Mouse (Mus musculus): Measurements from ENCODE around the gene 1700024P04Rik. TPM values are rescaled to one million over a fixed set of nuclear protein-coding genes. Genes with fewer than 3 reads are reported as not detected.
"Not testable (repeated sequence)": the region's sequence is repeated elsewhere in the genome, so short reads cannot be mapped to it uniquely, and the experiment has no call there.

The 1700024P04Rik gene
- not detected for total RNA-seq (2021)
- long read RNA-seq, experiment 1 = 0 reads
- long read RNA-seq, experiment 2 = 0 reads

DNA sequence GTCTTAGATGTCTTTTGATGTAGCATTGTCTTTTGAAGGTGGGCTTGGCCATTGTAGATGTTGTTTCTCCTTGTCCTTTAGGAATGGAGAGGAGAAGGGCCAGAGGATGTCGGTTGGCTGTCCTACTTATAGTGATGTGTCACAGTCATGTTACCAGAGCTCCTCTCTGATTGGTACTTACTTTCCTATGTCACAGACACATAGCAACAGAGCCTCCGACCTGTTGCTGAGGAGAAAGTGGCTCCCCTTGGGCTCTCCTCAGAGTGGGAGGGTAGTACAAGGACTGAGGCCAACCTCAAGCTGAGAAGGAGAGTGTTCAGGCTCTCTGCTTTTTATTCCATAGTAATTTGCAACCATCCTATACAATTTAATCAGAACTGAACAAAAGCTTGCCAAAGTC is at the start of gene 1700024P04Rik:
Gene 1700024P04Rik (minus strand): TSS at position 101 of the 400 bp plus-strand sequence.
- no peak for DNase-seq (ENCODE audit: low spot score in 2 of 2)

DNA sequence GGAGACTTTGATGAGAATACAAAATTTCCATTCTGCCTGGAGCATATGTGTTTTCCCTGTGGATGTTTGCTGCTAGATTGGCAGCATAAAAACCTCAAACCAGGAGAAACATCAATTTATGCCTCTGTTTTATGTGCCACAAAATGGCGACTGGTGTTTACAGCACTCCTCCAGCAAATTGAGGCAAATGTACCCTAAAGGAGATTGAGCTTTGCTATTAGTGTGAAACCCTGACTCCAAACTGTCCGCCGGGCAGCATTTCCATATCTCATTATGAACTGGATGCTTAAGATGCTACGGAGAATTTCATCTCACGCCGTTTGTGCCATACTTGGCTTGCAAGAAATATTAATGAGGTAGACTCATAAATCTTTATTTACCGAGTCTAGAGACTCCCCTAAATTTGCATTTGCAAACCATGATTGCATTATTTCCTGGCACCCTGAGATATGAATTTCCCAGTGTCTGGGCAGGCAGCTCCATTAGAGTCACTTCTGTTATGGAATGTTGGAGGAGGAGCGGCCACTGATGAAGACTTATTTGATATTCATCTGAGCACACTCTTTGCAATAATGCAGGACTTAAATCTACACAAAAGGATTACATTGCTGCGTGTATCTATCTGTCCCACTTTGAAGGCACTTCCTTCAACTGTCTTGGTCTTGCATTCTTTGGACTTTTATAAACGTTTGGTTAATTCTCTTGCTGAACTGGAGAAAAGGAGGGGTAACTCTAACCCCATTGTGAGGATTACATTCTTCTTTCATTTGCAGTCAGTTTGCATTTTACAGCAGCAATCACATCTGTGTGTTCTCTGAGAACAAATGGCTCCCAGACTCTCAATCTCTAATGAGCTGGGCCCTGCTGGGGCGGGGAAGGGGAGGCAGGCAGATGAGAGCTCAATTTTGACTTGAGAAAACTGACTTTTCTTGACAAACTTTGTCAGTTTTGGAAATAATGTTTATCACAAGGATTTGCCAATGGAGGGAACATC is 47.2 kb upstream of the 1700024P04Rik start:
- no peak for DNase-seq (ENCODE audit: low spot score in 2 of 2)

DNA sequence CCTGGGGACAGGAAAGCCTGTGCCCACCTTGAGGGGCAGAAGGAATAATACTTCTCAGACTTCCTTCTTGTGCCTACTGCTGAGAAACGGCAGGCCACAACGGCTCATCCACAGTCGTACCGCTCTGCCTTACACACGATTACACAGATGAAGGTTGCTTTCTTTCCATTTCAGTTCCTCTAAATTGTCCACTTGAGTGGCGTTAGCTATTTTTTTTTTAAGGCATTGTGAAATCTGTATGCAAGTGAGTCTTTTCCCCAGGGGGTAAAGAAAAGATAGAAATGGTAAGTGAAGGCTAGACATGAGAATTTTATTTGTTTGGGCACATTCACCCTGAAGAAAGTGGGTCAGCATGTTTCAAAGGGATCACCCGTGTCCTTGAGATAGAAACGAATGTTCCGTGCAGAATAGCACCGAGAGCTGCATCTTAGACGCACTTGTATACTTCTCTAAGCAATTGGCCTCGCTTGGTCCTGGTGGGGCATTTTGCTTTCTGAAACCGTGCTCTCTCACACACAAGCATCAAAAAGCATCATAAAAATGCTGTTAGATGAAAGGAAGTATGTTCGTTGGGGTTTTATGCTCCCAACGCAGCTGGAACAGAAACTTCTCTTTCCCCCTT is 46.3 kb upstream of the 1700024P04Rik start:
- DNase-seq (ENCODE audit: low spot score in 2 of 2) = no peak

DNA sequence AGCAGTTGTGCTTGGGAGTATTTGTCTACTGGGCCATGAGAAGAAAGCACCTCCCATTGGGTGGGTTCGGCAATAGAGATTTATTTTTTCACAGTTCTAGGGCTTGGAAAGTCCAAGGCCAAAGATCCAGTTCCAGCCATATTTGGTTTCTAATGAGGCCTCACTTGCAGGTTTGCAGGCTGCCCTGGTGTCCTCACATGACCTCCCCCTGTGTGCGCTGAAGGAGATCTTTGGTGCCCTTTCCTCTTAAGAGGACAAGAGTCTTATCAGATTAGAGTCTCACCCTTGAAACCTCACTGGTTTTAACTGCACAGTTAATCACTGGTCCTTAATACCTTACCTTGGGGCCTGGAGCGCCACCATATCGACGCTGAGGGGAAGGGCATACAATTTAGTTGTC is 40.9 kb upstream of the 1700024P04Rik start:
- DNase-seq (ENCODE audit: low spot score in 2 of 2) = no peak

DNA sequence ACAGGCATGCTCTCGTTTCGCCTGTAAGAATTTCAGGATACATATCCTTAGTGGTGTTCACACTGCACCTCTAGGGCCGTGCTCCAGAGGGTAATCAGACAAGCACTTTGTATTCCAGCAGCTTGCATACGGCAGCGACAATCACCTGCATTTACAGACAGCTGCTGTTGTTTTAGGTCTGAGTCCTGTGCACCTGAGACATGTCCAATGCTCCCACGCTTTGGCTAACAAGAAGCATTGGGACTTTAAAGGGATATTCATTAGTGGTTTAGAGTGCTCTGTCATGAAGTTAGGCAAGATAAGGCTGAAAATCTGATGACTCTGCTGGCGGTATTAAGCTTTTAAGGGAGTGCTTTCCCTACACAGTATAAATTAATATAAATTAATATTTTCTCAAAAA is 37.7 kb upstream of the 1700024P04Rik start:
- DNase-seq (ENCODE audit: low spot score in 2 of 2) = no peak

DNA sequence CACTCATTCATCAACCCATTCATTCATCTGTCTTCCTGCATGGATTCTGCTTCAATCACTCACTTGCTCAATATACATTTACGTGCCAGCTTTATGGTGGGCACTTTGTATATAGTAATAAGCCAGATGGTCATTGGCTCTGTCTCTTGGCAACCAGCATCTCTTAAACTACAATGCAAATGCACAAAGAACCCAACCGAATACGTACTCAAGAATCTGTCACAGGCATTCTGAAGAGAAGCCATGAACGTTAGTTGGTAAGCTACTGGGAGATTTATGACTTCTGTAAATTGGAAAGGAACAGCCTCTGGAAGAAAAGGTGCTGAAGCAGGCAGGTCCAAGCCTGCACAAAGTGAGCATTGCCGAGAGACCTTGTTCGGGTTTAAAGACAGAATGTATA is 36.8 kb upstream of the 1700024P04Rik start:
- DNase-seq (ENCODE audit: low spot score in 2 of 2) = no peak

DNA sequence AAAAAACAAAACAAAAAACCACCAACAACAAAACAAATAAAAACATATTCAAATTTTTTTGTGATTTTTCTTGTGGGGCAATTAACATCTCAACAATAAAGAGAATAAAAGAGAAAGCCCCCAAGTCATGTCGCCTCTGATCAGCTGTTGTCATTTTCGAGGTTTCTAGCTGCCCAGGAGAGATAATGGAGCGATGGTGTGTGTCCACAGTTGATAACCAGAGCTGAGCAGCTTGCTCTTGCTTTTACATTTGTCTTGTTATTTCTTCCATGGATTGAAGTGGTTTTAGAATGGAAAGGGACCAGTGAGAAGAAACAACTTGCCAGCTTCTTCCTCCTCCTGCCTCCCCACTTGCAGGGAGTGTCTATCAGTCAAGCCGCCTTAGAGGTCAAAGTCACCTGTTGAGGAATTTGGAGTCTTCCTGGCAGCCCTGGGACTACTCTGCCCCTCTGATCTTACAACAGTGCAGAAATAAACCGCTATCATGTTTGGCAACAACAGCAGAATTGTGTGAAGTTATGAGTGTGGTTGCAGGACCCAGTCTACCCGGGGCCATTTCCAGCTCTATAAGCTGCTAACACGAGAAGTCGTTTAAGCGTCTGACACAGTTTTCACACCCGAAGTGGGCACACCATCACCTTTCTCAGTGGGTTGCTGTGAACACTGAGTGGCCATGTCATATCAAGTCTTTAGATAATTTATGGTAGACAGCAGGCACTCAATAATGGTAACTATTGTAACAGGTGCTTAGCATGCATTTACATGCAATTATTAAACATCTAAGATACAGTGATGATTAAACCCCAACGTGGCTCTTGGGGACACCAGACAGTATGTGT is 35.7 kb upstream of the 1700024P04Rik start:
- DNase-seq (ENCODE audit: low spot score in 2 of 2) = no peak

DNA sequence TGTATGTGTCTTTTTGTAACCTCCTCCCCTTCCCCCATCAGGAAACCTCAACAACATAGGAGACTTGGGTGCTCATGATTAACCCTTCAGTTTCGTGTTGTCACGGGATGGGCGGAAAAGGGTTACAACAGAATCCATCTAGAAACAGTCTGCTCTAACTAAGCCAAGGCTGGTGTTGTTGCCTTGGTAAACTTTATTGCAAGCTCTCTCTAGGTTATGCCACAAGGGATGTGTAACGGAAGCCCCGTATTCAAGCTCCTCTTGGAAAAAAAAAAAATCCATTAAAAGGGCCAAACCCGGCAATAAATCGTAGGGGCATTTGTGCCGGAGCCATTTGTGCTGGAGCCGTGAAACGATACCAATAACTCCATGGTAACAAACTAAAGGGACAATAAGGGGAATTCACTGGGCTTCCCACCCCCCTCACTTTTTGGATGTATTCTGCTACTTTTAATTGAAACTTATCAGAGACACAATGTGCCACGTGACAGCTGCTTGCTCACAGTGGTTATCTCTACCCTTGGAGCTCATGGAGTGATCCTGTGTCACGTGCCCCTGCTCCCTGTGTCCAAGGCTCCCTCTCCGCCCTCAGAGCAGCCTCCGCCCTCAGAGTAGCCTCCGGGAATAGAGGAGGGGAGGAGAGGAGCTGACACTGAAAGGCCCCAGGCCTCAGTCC is 34.3 kb upstream of the 1700024P04Rik start:
- no peak for DNase-seq (ENCODE audit: low spot score in 2 of 2)

DNA sequence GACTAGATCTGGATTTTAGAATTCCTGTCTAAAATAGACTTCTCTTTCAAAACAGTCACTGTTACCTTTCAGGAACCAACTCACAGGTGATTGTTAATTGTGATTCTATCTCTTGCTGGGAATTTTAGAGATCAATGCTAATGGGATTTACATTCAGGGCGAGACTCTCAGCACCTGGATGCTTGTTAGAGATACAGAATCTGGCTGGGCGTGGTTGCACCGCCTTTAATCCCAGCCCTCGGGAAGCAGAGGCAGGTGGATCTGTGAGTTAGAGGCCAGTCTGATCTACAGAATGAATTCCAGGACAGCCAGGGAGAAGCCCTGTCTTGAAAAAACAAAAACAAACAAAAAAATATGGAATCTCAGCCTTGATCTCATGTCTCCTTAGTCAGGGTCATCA is 32.3 kb upstream of the 1700024P04Rik start:
- DNase-seq (ENCODE audit: low spot score in 2 of 2) = no peak

DNA sequence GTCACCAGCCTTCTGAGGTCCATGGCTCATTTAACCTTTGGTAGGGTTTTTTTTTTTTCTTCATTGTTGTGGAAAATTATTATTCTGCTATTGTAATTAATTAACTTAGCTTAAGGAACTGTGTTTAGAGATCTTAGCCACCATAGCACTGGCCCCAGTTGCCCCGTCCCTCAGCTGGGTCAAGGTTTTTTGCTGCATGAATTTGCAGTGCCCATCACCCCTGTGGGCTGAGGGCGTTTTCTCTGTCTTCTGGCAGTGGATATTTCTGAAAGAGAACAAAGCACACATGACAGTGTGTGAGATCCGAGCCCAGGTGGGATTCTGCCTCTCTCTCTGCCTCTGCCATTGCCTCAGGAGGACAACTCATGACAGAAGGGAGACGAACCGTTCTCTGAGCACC is 28.5 kb upstream of the 1700024P04Rik start:
- DNase-seq (ENCODE audit: low spot score in 2 of 2) = no peak

DNA sequence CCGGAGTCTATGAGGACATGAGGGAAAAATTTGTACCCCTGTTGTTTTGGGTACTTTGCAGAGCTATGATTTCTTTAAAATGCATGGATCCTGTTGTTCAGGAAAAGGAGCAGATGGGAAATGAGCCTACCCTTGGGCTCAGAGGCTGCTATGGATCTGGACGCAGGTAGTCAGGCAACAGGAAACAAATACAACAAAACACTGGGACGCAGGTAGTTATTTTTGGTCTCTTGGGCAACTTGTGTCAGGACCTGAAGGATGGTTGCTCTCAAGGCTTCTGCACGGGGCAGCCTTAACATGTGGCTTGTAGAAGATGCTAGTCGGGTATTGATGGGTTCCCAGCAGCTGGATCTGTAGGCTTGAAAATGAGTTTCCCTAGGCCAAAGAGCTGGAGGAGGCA is 23.6 kb upstream of the 1700024P04Rik start:
- DNase-seq (ENCODE audit: low spot score in 2 of 2) = no peak

DNA sequence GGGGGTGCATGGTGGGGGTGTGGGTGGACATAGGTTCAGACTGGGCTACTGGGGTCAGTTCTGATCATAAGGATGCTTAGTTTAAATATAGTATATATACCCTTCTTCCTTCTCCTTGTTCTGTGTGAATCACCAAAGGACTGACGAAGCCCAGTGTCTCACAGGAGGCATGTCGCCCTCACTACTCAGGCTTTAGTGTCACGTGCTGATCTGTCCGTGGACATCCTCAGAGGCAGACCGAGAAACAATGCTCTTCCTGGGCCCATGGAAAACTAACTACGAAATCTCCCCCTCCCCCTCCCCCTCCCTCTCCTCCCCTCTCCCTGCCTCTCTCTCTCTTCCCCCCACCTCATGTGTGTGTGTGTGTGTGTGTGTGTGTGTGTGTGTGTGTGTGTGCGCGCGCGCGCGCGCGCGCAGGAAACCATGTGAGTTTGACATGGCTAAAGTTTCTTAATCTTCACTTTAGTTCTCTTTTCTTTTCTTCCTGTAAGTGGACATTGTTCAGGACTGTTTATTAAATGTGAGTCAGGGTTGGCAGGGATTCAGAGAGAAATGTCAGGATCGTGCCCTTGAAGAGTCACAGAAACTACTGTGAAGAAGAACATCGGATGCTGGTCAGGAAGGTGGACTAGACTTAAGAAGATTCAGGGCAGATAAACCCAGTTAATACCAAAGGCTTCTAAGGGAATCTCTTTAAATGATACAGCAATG is 22.2 kb upstream of the 1700024P04Rik start:
- no peak for DNase-seq (ENCODE audit: low spot score in 2 of 2)

DNA sequence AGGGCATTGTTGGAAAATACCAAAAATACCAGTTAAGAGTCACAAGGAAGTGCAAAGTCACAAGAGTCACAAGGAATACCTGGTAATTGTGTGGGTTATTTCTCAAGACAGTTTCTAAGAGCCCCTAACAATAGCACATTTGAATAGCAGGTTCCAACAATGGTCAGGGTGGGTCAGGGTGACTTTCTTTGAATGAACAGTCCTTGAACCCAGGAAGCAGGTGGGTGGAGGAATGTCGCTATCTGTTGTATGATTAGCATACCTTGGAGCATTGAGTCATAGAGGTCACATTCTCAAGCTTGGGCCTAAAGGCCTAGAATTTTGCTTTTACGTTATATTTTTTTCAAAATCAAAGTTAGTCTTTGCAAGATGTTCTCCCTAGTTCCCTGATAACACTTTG is 17.3 kb upstream of the 1700024P04Rik start:
- DNase-seq (ENCODE audit: low spot score in 2 of 2) = not testable (repeated sequence)

DNA sequence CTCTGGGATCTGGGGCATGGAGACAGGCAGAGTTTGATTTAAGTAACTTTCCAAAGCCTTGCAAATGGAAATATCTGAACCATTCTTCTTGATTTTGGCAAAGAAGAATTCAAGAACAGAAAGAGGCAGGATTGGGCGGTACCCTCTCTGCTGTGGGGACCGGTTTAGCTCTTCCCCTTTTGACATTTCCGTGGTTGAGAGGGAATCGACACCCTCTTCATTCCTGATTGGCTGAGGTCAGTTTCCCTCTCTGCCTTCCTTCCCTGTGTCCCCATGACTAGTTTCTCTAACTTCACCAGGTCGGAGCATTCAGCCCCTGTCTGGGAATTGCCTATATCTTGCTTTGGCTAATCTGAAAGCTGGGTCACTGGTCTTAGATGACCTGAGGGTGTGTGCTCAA is 12.7 kb upstream of the 1700024P04Rik start:
- DNase-seq (ENCODE audit: low spot score in 2 of 2) = no peak

DNA sequence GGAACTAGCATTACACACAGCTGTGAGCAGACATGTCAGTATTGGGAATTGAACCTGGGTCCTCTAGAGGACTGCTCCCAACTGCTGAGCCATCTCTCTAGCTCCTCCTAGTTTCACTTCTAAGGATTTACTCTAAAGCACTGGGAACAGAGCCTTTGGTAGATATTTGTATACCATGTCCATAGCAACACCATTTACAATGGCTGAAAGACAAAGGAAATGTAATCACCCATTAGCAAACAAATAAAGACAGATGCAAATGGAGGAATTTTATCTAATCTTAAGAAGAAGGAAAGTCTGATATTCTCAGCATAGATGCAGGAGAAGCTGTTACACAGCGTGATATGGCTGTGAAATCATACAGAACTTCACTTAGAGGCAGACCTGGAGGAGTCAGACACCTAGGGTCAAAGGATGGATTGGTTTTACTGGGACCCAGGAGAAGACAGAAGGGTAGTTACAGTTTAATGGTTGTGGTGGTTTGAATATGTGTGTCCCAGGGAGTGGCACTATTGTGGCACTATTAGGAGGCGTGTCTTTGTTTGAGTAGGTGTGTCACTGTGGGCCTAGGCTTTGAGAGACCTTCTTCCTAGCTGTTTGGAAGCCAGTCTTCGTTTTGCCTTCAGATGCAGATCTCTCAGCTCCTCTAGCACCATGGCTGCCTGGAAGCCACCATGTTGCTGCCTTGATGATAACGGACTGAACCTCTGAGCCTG is 7.1 kb downstream of the 1700024P04Rik start:
- DNase-seq (ENCODE audit: low spot score in 2 of 2) = no peak

DNA sequence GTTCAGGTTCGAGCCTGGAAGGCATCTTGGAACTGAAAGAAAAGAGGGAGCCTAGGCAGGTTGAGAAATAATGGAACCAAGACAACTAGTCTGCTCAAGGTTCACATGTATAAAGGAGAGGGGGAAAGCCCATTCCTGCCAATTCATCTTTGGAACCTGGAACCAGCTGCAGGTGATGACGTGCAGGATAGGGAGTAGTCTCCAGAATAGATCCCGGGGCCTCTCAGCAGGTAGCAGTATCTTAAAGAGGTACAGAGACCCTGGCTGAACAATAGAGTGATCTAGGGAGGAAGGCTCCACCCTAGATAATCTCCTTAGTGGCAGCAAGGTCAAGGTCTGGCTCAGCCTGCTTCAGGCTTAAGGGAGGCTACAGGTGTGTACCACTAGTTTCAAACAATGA is 8.3 kb downstream of the 1700024P04Rik start:
- DNase-seq (ENCODE audit: low spot score in 2 of 2) = not testable (repeated sequence)

DNA sequence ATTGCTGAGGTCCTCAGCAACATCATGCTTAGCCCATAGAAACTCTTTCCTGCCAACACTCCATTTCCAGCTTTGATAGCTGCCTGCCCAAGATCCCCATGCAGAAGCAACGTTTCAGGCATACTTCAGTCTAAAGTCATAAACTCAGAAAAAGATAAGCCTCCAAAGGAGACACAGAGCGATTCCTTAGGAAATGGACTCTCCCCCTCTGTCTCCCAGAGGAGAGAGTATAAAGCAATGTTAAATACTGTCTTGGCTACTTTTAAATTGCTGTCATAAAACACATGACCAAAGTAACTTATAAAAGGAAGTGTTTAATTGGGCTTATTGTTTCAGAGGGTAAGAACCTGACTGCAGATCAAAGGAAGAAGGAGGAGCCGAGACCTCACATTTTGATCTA is 12.3 kb downstream of the 1700024P04Rik start:
- DNase-seq (ENCODE audit: low spot score in 2 of 2) = no peak

DNA sequence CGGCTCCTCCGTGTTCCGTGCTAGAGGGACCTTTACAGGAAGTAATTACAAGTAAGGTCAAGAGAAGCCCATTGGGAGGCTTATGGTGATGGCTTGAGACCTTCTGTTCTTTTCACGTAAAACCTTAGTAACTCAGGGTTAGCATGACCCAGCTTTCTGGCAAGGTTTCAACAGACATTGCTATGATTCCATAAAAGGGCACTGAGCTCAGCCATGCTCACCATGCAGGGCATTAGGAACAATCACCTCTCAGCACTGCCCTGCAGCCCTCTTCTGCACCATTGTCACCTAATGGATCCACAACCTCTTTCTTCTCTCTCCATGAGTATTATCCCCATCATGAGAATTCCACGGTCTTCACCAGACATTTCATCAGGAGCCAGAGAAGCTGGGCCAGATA is 12.7 kb downstream of the 1700024P04Rik start:
- DNase-seq (ENCODE audit: low spot score in 2 of 2) = no peak

DNA sequence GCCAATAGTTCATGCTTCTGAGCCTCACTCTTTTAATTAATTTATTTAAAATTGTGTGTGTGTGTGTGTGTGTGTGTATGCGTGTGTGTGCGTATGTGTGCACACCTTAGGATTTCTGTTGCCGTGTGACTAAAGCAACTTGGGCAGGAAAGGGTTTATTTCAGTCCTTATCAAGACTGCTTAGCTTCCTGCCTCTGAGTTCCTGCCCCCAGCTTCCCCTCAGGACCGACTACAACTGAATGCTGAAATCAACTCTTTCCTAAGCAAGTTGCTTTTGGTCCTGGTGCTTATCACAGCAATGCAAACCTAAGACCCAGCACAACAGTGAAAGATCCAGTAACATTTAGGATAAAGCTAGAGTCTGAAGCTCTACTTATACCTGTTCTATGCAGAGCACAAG is 15.8 kb downstream of the 1700024P04Rik start:
- DNase-seq (ENCODE audit: low spot score in 2 of 2) = no peak

DNA sequence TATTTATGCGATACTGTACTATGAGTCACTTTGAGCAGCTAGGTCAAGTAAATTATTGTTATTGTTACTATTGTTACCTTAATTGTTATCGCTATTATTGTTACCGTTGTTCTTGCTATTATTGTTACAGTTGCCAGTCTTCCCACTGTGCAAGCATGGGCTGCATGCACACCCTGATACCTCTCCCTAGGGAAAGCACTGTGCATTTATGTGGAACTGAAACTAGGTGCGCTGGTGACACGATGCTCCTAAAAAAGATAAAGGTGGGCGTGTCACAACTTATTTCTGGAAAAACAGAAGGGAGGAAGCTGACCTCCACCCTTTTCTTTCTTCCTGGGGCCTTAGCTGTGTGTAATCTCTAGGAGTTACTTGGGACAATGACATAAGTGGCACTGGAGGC is 16.4 kb downstream of the 1700024P04Rik start:
- DNase-seq (ENCODE audit: low spot score in 2 of 2) = no peak

Data from layer of hippocampus, postnatal 14 days (tissue).